Mouse (Mus musculus) heart, embryonic 14.5 days (tissue): ENCODE data around the gene Fam129b. TPM values are rescaled to one million over a fixed set of nuclear protein-coding genes. Genes with fewer than 3 reads are reported as not detected.
A peak's percentile ranks its signal among the peaks of the same experiment; 100 is the strongest.

ENCODE experiments used
- ATAC-seq: fragments of 200-750 bp; cut with Nextera tagmentation; 2 replicates; pipeline ENCODE4 v1.8.0; 2017; ENCODE audit warnings: low read depth, moderate TSS enrichment; ENCODE audit not compliant: insufficient number of reproducible peaks, insufficient read depth, low FRiP score
- H3K27ac ChIP-seq, 2 experiments: fragments of 200-500 bp in 1 of 2; fragments of 300-500 bp in 1 of 2; sonication (generic) in 1 of 2; replicated peaks in 1 of 2; 2 replicates each; pipeline ENCODE4 v1.5.1; 2012 to 2014; ENCODE audit warnings: low read depth in 2 of 2, low read length in 2 of 2, control low read depth in 1 of 2, mild to moderate bottlenecking in 1 of 2, mixed read lengths in 1 of 2; ENCODE audit not compliant: control insufficient read depth in 1 of 2, insufficient read depth in 1 of 2
- H3K27me3 ChIP-seq: fragments of 300-500 bp; sonication (generic); 2 replicates; pipeline ENCODE4 v1.6.1; 2014; ENCODE audit warnings: mild to moderate bottlenecking, low read length, control low read depth; ENCODE audit not compliant: control insufficient read depth, insufficient read depth
- H3K36me3 ChIP-seq: fragments of 300-500 bp; sonication (generic); 2 replicates; pipeline ENCODE4 v1.6.1; 2014; ENCODE audit warnings: mild to moderate bottlenecking, control low read depth, low read length, mixed read lengths; ENCODE audit not compliant: control insufficient read depth, insufficient read depth
- H3K4me1 ChIP-seq, 2 experiments: fragments of 200-500 bp in 1 of 2; fragments of 300-500 bp in 1 of 2; sonication (generic) in 1 of 2; 2 replicates each; pipeline ENCODE4 v1.6.1; 2012 to 2014; ENCODE audit warnings: low read length in 2 of 2, control low read depth in 1 of 2, mixed read lengths in 1 of 2; ENCODE audit not compliant: control insufficient read depth in 2 of 2, insufficient read depth in 2 of 2
- H3K4me2 ChIP-seq: fragments of 300-500 bp; sonication (generic); 2 replicates; pipeline ENCODE4 v1.6.1; 2014; ENCODE audit warnings: mild to moderate bottlenecking, low read length
- H3K4me3 ChIP-seq, 2 experiments: fragments of 200-500 bp in 1 of 2; fragments of 300-500 bp in 1 of 2; sonication (generic) in 1 of 2; 2 replicates each; pipeline ENCODE4 v1.5.1; 2012 to 2014; ENCODE audit warnings: low read length in 2 of 2, mild to moderate bottlenecking in 2 of 2, control low read depth in 1 of 2, low read depth in 1 of 2, moderate library complexity in 1 of 2; ENCODE audit not compliant: control insufficient read depth in 1 of 2, insufficient read depth in 1 of 2
- H3K9ac ChIP-seq: fragments of 300-500 bp; sonication (generic); 2 replicates; pipeline ENCODE4 v1.6.1; 2014; ENCODE audit warnings: mild to moderate bottlenecking, low read length
- H3K9me3 ChIP-seq: fragments of 300-500 bp; sonication (generic); 2 replicates; pipeline ENCODE4 v1.6.1; 2016; ENCODE audit warnings: low read length, control low read depth; ENCODE audit not compliant: control insufficient read depth
- WGBS: fragments of 180-500 bp; shearing (Covaris S2); extraction: QIAGEN DNeasy Blood & Tissue Kit; methylation state at CpG from one replicate; pipeline ENCODE4 v1.1.7; 2014; 5-methylcytosine and 5-hydroxymethylcytosine counted together
- polyA plus RNA-seq: library from polyadenylated mRNA; unstranded; fragments of >200 nt; fragmentation: Nextera tagmentation; extraction: Ambion mirVana; gene quantifications from 2 replicates; pipeline ENCODE4 v1.2.1, GENCODE M21; 2014

The Fam129b gene
- polyA plus RNA-seq, 1 experiment from 2014 or later = 25.1 TPM

DNA sequence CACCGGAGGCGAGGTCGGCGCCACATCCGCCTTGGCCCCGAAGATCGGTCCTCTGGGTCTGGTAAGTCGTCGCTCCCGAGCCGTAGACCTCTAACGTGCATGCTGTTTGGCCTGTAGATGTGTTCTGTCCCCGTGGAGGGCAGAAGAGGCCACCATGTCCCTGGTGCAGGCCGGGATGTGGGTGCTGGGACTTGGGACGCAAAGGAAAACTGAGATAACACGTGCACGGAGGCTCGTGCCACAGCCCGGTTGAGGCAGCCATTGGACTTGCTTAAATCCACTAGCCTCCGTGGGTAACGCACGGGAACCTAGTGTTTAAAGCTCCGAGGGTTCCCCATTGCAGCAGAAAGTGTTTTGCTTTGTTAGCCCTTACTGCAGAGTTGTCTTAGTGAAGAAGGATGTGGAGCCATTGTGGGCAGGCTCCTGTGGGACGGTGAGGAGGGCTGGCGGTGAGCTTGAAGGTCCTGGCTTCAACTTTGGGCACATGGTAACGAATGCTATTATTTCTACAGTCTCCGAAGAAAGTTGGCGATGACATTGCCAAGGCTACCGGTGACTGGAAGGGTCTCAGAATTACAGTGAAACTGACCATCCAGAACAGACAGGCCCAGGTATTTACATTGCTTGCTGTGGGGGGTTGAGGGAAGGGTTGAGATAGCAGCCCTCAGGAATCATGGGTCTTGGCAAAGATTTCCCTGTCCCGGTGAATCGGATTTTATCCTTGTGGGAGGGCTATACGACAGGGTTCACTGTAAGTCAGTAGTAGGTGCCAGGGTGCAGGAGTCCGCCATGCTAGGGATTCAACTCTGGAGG, 86.4 kb downstream of the Fam129b start:
- 0 out of 2 replicates have a peak, but pooled peaks have one; percentile 6 for ATAC-seq
- under 1% methylated on average over 33 of the region's 33 CpGs for WGBS
- Histone ChIP-seq H3K9me3 (no peaks in the 10 kb centered on the region), H3K4me3 (peak overlapping the region; percentile 54 to 72), H3K9ac (peak overlapping the region; percentile 72), H3K27me3 (no peaks in the 10 kb centered on the region), H3K36me3 (peaks cover 41% of the 10 kb centered on the region), H3K4me1 (peaks cover 11 to 24% of the 10 kb centered on the region in 2 experiments), H3K4me2 (peak overlapping the region; percentile 61), H3K27ac (peak overlapping the region; percentile 45 to 77)

GRCm38 (mm10) chr2:32962875-32963220, 86.9 kb downstream of the Fam129b start:
- no peak for ATAC-seq
- Histone ChIP-seq H3K4me3 (peak overlapping the region; percentile 54 to 72), H3K9ac (peak overlapping the region; percentile 72), H3K27ac (peak overlapping the region; percentile 45 to 77; a peak in 1 of 4 replicates), H3K9me3 (no peaks in the 10 kb centered on the region), H3K36me3 (peaks cover 36% of the 10 kb centered on the region), H3K27me3 (no peaks in the 10 kb centered on the region), H3K4me1 (peaks cover 15 to 28% of the 10 kb centered on the region in 2 experiments), H3K4me2 (peak overlapping the region; percentile 61)
- 7% methylated on average over 9 of the region's 9 CpGs for WGBS

DNA sequence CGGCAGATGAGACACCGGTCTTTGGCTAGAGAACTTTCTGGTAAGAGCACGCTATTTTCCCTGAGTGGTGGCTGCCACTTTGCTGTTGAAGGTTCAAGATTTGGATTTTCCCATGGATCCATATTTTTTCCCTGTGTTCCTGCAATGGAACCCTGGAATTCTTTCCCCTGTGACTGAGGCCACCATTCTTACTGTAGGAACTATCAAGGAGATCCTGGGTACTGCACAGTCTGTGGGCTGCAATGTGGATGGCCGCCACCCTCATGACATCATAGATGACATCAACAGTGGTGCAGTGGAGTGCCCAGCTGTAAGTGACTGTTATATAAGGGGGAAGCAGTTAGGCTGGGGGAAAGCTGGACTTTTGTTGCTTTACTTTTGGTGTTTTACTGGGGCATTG, 87.6 kb downstream of the Fam129b start:
- no peaks in the 10 kb centered on the region for H3K9me3 ChIP-seq
- 69% methylated on average over 4 of the region's 4 CpGs for WGBS
- peaks cover 21 to 35% of the 10 kb centered on the region in 2 experiments for H3K4me1 ChIP-seq
- peak overlapping the region; percentile 72 for H3K9ac ChIP-seq
- 0 out of 4 replicates have a peak overlapping the region, but pooled peaks of 1 of the 2 experiments have one; percentile 11 for H3K27ac ChIP-seq
- no peaks in the 10 kb centered on the region for H3K27me3 ChIP-seq
- peak overlapping the region in 1 of 2 experiments; percentile 54; a peak in 1 of 4 replicates for H3K4me3 ChIP-seq
- H3K4me2 ChIP-seq = peak overlapping the region; percentile 61
- ATAC-seq = no peak
- H3K36me3 ChIP-seq = peaks cover 32% of the 10 kb centered on the region

DNA sequence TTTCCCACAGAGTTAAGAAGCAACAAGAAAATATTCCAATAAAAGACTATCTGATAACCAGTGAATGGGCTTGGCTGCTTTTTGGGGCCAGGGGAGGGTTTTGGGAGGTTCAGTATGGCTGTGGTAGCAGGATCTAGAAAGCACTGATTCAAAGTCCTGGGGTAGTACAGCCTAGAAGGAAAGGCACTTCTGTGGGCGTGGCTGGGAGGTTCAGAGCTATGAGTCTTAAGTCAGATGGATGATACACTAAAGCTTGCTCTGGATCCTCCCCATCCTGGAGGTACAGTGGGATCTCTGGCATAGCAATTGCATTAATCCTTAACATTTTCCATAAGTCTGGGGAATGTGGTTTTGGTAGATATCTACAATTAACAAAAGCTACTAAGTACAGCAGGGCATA, 88.1 kb downstream of the Fam129b start:
- peak overlapping the region; percentile 72; the same call in 1 of the 2 replicates for H3K9ac ChIP-seq

GRCm38 (mm10) chr2:32964659-32965457, 88.9 kb downstream of the Fam129b start:
- H3K4me2 ChIP-seq = no peak overlapping the region
- H3K4me3 ChIP-seq = no peak overlapping the region
- no peak for ATAC-seq
- peaks cover 28% of the 10 kb centered on the region for H3K36me3 ChIP-seq
- H3K9ac ChIP-seq = no peak overlapping the region
- no peaks in the 10 kb centered on the region for H3K27me3 ChIP-seq
- no peaks in the 10 kb centered on the region for H3K9me3 ChIP-seq
- no peak overlapping the region; a peak in 1 of 4 replicates for H3K27ac ChIP-seq
- 33% methylated on average over 10 of the region's 10 CpGs for WGBS
- peaks cover 25 to 44% of the 10 kb centered on the region in 2 experiments for H3K4me1 ChIP-seq

More for the DNA sequence above, 88.1 kb downstream of the Fam129b start:
- H3K4me3 ChIP-seq = no peak overlapping the region
- H3K9me3 ChIP-seq = no peaks in the 10 kb centered on the region
- ATAC-seq = no peak
- H3K4me2 ChIP-seq = 0 out of 2 replicates have a peak overlapping the region, but pooled peaks have one; percentile 61
- H3K27ac ChIP-seq = no peak overlapping the region
- peaks cover 30% of the 10 kb centered on the region for H3K36me3 ChIP-seq
- 77% methylated on average over 1 of the region's 1 CpGs for WGBS
- H3K27me3 ChIP-seq = no peaks in the 10 kb centered on the region
- H3K4me1 ChIP-seq = peaks cover 21 to 40% of the 10 kb centered on the region in 2 experiments

DNA sequence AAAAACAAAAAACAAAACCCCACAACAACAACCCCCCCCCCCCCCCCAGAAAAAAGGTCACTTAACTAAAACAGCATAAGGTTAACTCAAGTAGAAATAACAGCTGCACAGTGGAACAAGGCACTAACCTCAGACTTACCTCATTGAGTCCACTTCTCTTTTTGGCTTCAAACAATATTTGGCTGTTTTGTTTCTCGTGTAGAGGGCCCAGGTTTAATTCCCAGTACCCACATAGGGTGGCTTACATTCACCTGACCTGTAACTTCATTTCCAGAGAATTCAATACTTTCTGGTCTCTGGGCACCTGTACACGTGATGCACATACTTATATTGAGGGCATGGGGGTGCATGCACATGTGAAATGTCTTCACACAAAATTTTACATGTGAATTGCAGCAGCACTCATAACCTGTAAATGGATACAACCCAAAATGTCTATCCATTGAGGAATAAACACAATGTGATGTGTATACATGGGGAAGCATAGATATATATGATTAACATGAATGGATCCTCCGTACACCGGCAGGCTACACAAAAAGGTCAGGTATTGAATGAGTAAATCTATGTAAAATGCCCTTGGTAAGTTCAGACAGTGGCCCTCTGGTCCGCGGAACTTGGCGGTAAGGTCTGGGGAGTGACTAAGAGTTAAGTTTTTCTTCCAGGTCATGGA, 89.7 kb downstream of the Fam129b start:
- Histone ChIP-seq H3K9ac (no peak overlapping the region), H3K36me3 (peaks cover 28% of the 10 kb centered on the region), H3K4me3 (no peak overlapping the region), H3K27me3 (no peaks in the 10 kb centered on the region), H3K27ac (no peak overlapping the region), H3K4me1 (peaks cover 26 to 48% of the 10 kb centered on the region in 2 experiments), H3K9me3 (no peaks in the 10 kb centered on the region), H3K4me2 (peak overlapping the region; percentile 85)
- ATAC-seq = no peak
- 18% methylated on average over 7 of the region's 7 CpGs for WGBS

DNA sequence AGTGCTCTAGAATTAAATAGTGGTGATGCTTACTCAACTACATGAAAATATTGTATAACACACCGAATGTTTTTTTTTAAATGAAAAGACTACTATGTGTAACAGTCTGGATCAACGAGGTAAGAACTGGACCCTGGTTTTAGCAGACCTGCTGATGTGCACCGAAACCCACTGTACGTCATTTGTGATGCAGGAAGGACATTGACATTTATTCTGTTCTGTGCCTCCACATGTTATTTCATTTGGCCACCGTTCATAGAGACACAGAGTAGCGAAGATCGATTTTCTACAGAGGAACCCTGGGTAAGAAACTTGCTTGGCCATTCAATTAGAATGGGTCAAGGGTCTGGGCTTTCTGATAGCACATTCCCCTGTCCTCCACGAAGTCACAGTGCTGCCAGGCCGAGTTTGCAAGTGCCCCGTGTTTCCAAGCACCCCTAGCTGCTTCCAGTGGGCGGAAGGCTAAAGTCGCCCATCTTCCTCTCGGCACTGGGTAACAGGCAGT, 90.3 kb downstream of the Fam129b start:
- peaks cover 22 to 43% of the 10 kb centered on the region in 2 experiments for H3K4me1 ChIP-seq
- ATAC-seq = no peak
- peak overlapping the region; percentile 77 for H3K9ac ChIP-seq
- WGBS = 9% methylated on average over 13 of the region's 13 CpGs
- peaks cover 28% of the 10 kb centered on the region for H3K36me3 ChIP-seq
- peak overlapping the region; percentile 55 to 66 for H3K4me3 ChIP-seq
- peak overlapping the region; percentile 97 to 98 for H3K27ac ChIP-seq
- H3K4me2 ChIP-seq = peak overlapping the region; percentile 85
- no peaks in the 10 kb centered on the region for H3K27me3 ChIP-seq
- no peaks in the 10 kb centered on the region for H3K9me3 ChIP-seq
